Mouse (Mus musculus) lung, adult 2 months (tissue): ENCODE results near the gene Micu2.

Experiments
- CTCF ChIP-seq: fragments of 200-500 bp; IDR thresholded peaks from 2 replicates; pipeline ENCODE4 v1.5.1; 2011; ENCODE audit warnings: mild to moderate bottlenecking, low read length, control low read depth; ENCODE audit not compliant: insufficient read depth
- POLR2A ChIP-seq: fragments of 200-500 bp; IDR thresholded peaks from 2 replicates; pipeline ENCODE4 v1.6.1; 2011; ENCODE audit warnings: low read depth, mild to moderate bottlenecking, control low read depth, low read length, borderline replicate concordance; ENCODE audit errors: extremely low read depth

DNA sequence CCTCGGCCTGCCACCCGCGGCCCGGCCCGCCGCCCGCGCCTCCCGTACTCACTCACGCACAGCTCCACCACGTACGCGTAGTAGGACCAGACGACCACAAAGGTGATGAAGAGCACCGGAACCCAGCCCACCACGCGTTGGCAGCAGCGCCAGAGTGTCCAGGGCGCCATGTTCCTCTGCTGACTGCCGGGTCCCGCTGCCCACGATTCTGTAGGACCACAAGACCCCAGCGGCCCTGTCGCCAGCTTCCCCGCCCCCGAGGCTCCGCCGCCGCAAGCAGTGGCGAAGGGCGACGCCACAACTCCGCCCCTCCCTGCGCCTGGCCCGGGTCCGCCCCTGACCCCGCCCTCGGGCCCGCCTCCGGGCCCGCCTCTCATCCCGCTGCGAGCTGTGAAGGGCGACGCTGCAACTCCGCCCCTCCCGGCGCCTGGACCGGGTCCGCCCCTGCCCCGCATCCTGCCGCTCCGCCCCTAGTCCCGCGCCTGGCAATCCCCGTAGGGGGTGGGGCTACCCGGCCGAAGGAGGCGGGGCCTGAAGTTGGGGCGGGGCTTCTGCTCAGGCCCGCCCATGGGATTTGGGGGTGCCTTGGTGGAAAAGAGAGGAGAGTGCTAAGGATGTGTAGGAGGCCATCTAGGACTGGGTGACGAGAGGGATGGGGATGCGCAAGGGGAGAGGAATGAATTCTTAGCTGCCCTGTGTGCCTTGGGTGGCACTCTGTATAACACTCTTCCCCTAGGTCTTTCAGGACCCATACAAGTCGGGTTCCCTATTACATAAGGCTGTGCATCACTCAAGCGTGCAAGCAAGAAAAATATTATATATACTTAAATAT lies 108.8 kb downstream of the Micu2 start, which contains the start of gene Zdhhc20:
- TF ChIP-seq CTCF (no peak), POLR2A (peak; percentile 91)
